Mouse (Mus musculus): ENCODE results near the gene Foxi1.
"Not testable (repeated sequence)": the region's sequence is repeated elsewhere in the genome, so short reads cannot be mapped to it uniquely, and the experiment has no call there.

Gene Foxi1

GRCm38 (mm10) chr11:34207989-34208388 lies at the start of gene Foxi1:
Gene Foxi1, minus strand, starts transcription at chr11:34208089.
- DNase-seq (ENCODE audit: inconsistent ontology term) = no peak

GRCm38 (mm10) chr11:34242979-34243378 lies 35.1 kb upstream of the Foxi1 start:
- DNase-seq (ENCODE audit: inconsistent ontology term) = no peak

DNA sequence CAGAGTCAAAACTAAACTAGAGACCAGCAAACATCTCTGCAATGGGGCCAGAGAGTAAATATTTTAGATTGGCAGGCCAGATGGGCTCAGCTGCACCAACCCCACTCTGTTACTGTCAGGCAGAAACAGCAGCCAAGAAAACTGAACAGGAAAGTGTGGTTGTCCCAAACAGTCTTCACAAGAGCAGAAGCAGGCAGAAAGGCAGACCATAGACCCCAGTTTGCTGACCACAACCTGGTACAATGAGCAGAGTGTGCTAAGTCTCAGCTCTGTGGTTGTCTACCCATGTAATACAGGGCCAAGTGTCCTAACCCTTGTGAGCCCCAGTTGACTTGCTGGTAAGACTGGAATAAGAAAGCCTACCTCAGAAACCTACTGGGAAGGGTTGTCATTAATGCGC lies 32.4 kb upstream of the Foxi1 start:
- DNase-seq (ENCODE audit: inconsistent ontology term) = no peak

DNA sequence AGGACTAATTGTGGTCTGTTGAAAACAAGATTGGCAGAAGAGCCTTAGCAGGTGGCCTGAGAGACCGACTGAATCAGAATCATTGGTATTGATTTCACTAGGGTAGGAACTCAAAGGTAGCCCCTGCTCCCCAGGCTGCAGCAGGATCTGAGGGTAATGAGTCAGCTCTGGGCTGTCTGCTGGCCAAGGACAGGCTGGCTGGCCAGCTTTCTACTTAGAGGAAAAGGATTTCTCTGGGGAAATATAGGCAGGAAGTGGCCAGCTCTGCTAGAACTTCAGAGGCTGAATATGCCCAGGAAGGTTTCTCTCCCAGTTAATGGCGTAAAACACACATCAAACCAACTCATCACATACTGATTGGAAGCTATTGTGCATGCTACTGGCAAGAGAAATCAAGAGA lies 31.8 kb upstream of the Foxi1 start:
- DNase-seq (ENCODE audit: inconsistent ontology term) = no peak

DNA sequence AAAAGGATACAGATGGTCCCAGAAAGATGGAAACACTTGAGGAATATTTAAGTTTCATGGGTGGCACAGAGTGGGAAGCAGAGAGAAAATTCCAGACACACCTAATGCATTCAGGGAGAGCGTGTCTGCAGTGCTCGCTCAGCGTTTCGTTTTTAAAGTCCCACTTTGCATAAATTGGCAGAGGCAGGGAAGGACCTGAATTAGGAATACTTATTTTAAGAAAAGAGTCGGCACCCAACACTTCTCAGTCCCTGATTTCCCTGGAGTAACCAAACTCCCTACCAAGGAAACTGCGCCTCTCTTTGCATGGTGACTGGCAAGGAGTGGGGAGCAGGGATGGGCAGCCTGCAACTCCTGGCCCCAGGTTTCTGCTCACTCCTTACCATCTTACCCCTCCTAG lies 29.0 kb upstream of the Foxi1 start:
- DNase-seq (ENCODE audit: inconsistent ontology term) = no peak

- no peak for DNase-seq (ENCODE audit: inconsistent ontology term)
Observed at GRCm38 (mm10) chr11:34236091-34236759, 28.3 kb upstream of the Foxi1 start.

- DNase-seq (ENCODE audit: inconsistent ontology term) = peak; percentile 46
Observed at GRCm38 (mm10) chr11:34228758-34229364, 21.0 kb upstream of the Foxi1 start.

DNA sequence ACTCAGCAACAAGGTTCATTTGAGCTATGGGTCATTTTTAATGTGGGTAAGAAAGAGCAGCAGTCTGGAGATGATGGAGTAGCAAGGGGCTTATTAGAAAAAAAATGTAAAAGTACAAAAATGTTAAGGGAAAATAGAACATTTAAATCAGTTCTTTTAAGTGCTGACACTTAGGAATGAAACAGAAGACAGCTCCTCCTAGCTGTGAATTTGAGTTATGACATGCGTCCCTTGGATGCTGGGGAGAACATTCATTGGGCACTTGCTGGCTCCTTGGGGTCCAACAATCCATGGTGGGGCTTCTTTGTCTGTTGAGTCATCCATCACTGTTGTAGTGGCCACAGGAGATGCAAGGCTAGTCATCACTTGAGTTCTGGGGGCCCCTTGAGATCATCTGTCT lies 19.3 kb upstream of the Foxi1 start:
- DNase-seq (ENCODE audit: inconsistent ontology term) = no peak

DNA sequence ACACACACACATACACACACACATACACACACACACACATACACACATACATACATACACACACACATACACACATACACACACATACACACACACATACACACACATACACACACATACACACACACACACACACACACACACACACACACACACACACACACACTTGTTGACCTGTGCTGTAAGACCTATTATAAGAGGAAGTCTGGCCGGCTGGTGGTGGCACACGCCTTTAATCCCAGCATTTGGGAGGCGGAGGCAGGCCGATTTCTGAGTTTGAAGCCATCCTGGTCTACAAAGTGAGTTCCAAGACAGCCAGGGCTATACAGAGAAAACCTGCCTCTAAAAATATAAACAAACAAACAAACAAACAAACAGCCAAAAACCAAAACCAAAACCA lies 12.7 kb upstream of the Foxi1 start:
- DNase-seq (ENCODE audit: inconsistent ontology term) = not testable (repeated sequence)

- peak; percentile 42 for DNase-seq (ENCODE audit: inconsistent ontology term)
Observed at GRCm38 (mm10) chr11:34212853-34213252, 5.0 kb upstream of the Foxi1 start.

DNA sequence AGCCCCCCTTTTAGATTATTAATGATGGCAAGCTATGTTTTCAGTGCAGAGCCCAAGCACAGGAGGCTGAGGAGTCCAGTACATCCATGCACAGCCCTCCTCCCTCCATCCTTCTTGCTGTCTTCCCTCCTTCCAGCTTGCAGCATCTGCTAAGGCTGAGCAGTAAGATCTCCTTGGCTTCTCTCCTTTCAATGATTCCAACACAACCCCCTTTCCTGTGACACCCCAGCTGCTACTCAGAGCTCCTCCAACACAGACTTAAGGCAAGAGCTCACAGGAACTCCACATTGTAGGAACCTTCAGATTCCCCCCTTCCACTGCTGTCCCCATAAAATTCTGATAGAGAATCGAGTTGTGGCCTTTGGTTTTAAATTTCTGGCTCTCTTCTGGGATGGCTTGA lies 5.1 kb downstream of the Foxi1 start:
- DNase-seq (ENCODE audit: inconsistent ontology term) = no peak

DNA sequence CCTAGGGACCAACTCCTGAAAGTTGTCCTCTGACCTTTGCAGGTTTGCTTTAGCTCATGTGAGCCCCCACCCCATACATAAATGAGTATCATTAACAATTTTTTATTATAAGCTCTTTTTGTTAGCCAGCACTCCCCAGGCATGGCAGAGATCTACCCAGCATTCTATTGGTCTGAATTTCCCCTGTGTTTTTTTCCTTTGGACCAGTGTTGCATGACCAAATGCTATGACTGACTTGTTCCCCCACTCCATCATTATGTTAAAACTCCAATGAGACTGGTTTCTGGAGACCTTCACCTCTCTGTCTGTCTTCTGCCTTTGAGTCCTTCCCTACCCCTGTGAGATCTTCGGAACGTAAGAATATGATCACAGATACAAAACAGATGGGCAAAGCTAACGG lies 12.7 kb downstream of the Foxi1 start:
- no peak for DNase-seq (ENCODE audit: inconsistent ontology term)

DNA sequence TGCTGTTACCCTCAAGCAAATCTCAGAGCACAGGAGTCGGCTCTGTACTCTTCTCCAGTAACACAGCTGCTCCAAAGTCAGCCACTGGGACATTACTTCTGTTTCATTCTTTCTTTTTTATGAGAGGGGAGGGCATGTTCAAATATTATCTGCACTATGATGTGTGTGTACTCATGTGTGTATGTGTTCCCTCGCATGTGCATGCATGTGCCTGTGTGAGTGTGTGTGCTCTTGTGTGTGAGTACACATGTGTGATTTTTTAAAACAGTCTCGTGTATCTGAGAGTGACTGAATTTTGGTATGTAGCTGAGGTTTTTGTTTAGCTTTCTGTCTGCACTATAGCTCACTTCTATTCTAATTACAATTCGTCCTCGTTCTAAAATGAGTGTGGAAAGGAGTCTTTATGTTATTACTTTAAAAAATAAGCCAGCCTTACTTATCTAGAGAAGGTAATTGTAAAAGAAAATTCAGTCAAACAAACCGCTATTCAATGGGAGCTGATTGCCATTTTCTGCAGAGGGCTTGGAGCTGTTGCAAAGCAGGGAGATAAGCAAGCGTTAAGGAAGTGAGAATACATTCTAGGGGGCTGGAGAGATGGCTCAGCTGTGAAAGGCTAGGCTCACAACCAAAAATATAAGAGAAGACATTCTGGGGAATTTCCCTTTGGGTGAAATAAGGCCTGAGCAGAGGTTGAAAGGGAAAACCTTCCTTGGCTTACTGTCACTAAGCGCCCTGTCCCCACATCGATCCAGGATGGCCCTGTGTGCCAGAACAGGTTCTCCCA lies 13.5 kb downstream of the Foxi1 start:
- DNase-seq (ENCODE audit: inconsistent ontology term) = no peak

DNA sequence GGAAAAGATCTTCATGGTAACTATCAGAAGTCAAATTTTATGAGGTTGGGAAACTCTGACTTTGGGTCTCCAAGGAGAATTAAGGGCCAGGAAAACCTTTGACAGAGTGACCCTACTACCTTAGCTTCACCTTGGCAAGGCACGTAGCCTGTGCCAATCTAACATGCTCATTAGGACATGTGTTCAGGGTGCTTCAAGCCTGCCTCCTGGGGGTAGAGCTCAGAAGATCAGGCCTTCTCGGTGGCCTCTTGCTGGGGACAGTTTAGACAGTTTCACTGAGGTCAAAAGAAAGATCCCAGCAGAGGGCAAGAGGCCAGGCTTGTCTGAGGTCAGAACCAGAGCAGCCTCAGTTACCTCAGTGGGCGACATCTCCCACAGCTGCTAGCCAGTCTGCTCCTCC lies 14.2 kb downstream of the Foxi1 start:
- no peak for DNase-seq (ENCODE audit: inconsistent ontology term)

DNA sequence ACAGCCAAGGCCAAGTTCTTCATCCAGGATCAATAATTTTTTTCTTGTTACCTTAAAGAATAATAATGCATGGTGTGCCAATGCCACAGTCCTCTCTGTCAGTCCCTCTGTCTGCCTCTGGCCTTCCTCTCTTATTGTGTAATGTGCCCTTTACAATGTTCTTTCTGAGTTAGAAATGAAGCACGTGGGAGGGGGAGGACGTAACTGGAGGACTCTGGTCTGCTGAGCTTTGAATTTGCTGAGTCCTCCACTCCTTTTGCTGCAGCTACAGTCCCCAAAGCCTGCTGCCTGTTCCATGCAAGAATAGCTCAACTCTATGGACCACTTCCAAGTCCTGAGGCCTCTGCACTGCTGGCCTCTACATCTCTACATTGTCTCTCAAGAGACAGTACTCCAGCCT lies 23.6 kb downstream of the Foxi1 start:
- DNase-seq (ENCODE audit: inconsistent ontology term) = no peak

- peak; percentile 85 for DNase-seq (ENCODE audit: inconsistent ontology term)
Observed at GRCm38 (mm10) chr11:34181214-34182117, 26.4 kb downstream of the Foxi1 start.

DNA sequence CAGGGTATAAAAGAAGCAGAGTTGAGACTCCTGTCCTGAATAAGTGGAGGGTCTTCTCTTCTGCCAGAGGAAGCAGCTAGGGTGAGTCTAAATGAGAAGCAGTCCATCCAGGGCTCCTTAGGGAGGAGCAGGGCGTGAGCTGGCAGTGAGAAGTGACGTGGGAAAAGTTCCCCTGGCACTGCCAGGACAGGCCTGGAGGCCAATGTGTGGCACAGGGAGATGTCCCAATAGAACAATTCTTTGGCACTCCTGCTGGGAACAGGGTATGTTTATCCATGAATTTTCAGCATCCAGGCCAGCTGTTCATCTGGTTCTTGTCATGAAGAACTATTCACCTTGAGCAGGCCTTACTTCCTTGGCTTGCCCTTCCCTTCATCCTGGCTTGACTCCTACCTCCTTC lies 29.1 kb downstream of the Foxi1 start:
- DNase-seq (ENCODE audit: inconsistent ontology term) = no peak

GRCm38 (mm10) chr11:34176371-34176770 lies 31.5 kb downstream of the Foxi1 start:
- no peak for DNase-seq (ENCODE audit: inconsistent ontology term)

GRCm38 (mm10) chr11:34171221-34171620 lies 36.7 kb downstream of the Foxi1 start:
- peak; percentile 93 for DNase-seq (ENCODE audit: inconsistent ontology term)

GRCm38 (mm10) chr11:34169464-34169894 lies 38.4 kb downstream of the Foxi1 start:
- peak; percentile 91 for DNase-seq (ENCODE audit: inconsistent ontology term)

DNA sequence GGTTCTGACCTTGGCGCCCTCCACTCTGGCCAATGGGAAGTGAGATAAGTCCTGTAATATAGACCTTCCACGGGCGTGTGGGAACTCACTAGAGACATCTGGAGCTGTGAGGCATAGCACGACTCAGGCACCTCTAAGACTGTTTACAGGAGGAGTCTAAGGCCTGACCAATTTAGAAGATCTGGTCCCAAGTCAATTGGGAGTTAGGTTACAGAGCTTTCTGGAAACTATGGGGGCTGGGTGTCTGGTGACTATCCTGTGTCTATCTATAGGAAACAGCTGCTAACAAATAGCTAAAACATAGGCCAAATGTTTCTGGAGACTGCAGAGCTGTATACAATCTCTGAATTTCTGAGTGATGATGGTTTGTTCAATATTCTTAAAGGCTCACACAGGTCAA lies 41.5 kb downstream of the Foxi1 start:
- DNase-seq (ENCODE audit: inconsistent ontology term) = no peak

- DNase-seq (ENCODE audit: inconsistent ontology term) = no peak
Observed at GRCm38 (mm10) chr11:34165278-34165677, 42.6 kb downstream of the Foxi1 start.
